Mouse (Mus musculus): ENCODE results near the gene Pgam2.

GRCm38 (mm10) chr11:5849316-5849715 is 45.8 kb upstream of the Pgam2 start:
- TF ChIP-seq POLR2A (IDR thresholded peaks at IDR 0.05; ENCODE audit: insufficient read depth, low read depth, low read length) = no peak
- TF ChIP-seq CTCF (IDR thresholded peaks at IDR 0.05; ENCODE audit: insufficient read depth, low read depth, low read length) = no peak

Data from olfactory bulb, adult 2 months (tissue).